Mouse (Mus musculus): ENCODE data around the gene Abcd3. TPM values are rescaled to one million over a fixed set of nuclear protein-coding genes. Genes with fewer than 3 reads are reported as not detected.
A peak's percentile ranks its signal among the peaks of the same experiment; 100 is the strongest.

Abcd3 gene
- total and polyA plus RNA-seq, 2 experiments from 2014 or later, result 53.5 to 85.9 TPM

DNA sequence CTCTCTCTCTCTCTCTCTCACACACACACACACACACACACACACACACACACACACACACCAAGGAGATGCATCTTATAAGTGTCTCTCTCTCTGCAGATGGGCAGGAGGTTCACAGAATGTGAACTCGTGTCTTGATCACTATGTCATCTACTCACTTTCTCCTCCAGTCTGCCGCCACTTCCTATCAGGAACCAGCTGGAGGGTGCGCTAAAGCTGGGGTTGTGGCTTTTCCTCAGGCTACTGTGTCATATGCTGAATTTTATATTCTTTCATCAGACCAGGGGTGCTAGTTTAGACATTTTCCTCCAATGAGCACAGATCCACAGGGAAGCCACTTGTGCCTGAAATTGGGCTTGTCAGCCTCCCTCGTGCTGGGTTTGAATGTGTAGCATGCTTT is 85.4 kb downstream of the Abcd3 start:
- Histone ChIP-seq H3K4me3 (ENCODE audit: low read length) (no peak overlapping the region), H3K9me3 (ENCODE audit: low read length) (no peaks in the 10 kb centered on the region), H3K4me2 (ENCODE audit: low read depth, low read length) (no peak overlapping the region), H3K36me3 (ENCODE audit: insufficient read depth, low read length) (peaks cover 14% of the 10 kb centered on the region; the same call in 1 of the 2 replicates), H3K9ac (replicated peaks; ENCODE audit: low read length) (no peak overlapping the region), H3K4me1 (ENCODE audit: insufficient read depth, low read length) (0 out of 2 replicates have a peak, but pooled peaks cover under 1% of the 10 kb centered on the region), H3K27ac (no peak overlapping the region), H3K27me3 (ENCODE audit: insufficient read depth, low read length) (no peaks in the 10 kb centered on the region)
- WGBS, result 84% methylated on average over 4 of the region's 4 CpGs
- DNase-seq (ENCODE audit: low spot score) (no peak), ATAC-seq (no peak)
- no peak for TF ChIP-seq CTCF (IDR thresholded peaks at IDR 0.05; ENCODE audit: low read depth)

DNA sequence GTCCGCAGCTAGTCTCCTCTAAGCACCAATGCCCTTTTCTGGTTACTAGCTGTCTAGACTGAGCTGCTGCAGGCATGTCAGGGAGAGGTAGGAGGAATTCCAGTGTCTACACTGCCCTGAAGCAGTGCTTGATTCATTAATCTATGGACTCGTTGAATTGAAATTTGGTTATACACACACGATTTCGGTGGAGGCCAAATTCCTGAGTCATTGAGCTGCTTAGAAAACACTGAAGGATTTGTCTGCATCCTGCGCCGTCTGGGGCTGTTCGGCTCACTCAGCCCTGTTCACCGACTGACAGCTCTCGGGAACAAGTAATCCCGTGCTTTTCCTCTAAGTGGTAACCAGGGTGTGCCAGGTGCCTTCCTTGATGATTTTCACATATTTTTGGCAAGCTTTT is 89.5 kb downstream of the Abcd3 start:
- no peak for ATAC-seq
- Histone ChIP-seq H3K4me2 (ENCODE audit: low read depth, low read length) (peak overlapping the region; percentile 79), H3K27me3 (ENCODE audit: insufficient read depth, low read length) (no peaks in the 10 kb centered on the region), H3K36me3 (ENCODE audit: insufficient read depth, low read length) (no peaks in the 10 kb centered on the region), H3K9ac (replicated peaks; ENCODE audit: low read length) (0 out of 2 replicates have a peak overlapping the region, but pooled peaks have one; percentile 9), H3K4me3 (ENCODE audit: low read length) (peak overlapping the region; percentile 47; the same call in 1 of the 2 replicates), H3K4me1 (ENCODE audit: insufficient read depth, low read length) (0 out of 2 replicates have a peak, but pooled peaks cover 9% of the 10 kb centered on the region), H3K27ac (peak overlapping the region; percentile 2; the same call in 1 of the 2 replicates), H3K9me3 (ENCODE audit: low read length) (no peaks in the 10 kb centered on the region)
- WGBS, result 59% methylated on average over 10 of the region's 10 CpGs
- no peak for TF ChIP-seq CTCF (IDR thresholded peaks at IDR 0.05; ENCODE audit: low read depth)
- DNase-seq (ENCODE audit: low spot score), result no peak

DNA sequence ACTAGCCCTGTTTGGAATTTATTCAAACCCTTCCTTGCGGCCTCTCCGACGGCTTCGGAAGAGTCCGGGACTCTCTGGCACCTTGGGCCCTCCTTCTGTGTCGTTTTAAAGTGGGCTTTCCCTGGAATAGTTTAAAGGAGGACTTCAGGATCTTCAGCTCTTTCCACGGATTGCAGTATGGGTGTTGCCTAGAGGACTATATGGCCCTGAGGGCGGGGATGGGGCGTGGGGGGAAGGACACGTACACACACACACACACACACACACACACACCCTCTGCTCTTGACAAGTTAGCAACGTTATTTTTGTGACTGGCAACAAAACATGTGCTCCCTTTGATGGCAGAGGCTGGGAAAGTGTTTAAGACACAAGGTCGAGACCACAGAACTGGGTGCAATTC is 90.5 kb downstream of the Abcd3 start:
- no peak for TF ChIP-seq CTCF (IDR thresholded peaks at IDR 0.05; ENCODE audit: low read depth)
- Histone ChIP-seq H3K9ac (replicated peaks; ENCODE audit: low read length) (peak overlapping the region; percentile 57; the same call in 1 of the 2 replicates), H3K4me3 (ENCODE audit: low read length) (peak overlapping the region; percentile 47), H3K4me2 (ENCODE audit: low read depth, low read length) (peak overlapping the region; percentile 79), H3K36me3 (ENCODE audit: insufficient read depth, low read length) (no peaks in the 10 kb centered on the region), H3K9me3 (ENCODE audit: low read length) (no peaks in the 10 kb centered on the region), H3K27ac (no peak overlapping the region), H3K4me1 (ENCODE audit: insufficient read depth, low read length) (0 out of 2 replicates have a peak, but pooled peaks cover 9% of the 10 kb centered on the region), H3K27me3 (ENCODE audit: insufficient read depth, low read length) (no peaks in the 10 kb centered on the region)
- 32% methylated on average over 12 of the region's 12 CpGs for WGBS
- DNase-seq (ENCODE audit: low spot score) (no peak), ATAC-seq (no peak)

DNA sequence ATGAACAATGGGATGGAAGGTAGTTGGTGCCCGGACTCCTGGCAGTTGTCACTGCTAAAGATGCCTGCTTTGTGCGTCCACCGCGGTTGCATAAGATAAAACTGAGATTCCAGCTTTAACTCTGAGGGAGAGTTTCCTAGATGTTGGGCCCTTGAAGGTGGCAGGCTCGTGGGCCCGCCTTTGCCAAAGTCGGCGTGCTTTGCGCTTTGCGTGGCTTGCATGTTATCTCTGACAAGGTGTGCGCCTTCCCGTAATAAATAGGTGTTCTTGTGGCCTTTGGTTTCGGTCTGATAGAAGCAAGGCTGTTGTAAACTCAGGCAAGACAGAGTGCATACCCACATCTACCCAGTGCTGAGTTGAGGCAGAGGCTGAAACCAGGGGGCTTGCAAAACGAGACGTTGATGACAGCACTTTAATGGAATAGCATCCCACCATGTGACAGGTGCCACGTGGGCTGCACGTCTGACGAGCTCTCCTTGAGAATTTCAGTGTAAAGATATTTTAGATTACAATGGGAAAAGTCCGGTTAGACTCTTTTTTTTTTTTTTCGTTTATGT is 91.1 kb downstream of the Abcd3 start:
- WGBS, result 6% methylated on average over 20 of the region's 20 CpGs
- DNase-seq (ENCODE audit: low spot score) (peak; percentile 60), ATAC-seq (peak; percentile 50)
- Histone ChIP-seq H3K9me3 (ENCODE audit: low read length) (no peaks in the 10 kb centered on the region), H3K4me3 (ENCODE audit: low read length) (peak overlapping the region; percentile 47), H3K27ac (peak overlapping the region; percentile 78), H3K27me3 (ENCODE audit: insufficient read depth, low read length) (no peaks in the 10 kb centered on the region), H3K4me1 (ENCODE audit: insufficient read depth, low read length) (0 out of 2 replicates have a peak, but pooled peaks cover 9% of the 10 kb centered on the region), H3K4me2 (ENCODE audit: low read depth, low read length) (peak overlapping the region; percentile 79), H3K36me3 (ENCODE audit: insufficient read depth, low read length) (no peaks in the 10 kb centered on the region), H3K9ac (replicated peaks; ENCODE audit: low read length) (peak overlapping the region; percentile 57)
- no peak for TF ChIP-seq CTCF (IDR thresholded peaks at IDR 0.05; ENCODE audit: low read depth)

DNA sequence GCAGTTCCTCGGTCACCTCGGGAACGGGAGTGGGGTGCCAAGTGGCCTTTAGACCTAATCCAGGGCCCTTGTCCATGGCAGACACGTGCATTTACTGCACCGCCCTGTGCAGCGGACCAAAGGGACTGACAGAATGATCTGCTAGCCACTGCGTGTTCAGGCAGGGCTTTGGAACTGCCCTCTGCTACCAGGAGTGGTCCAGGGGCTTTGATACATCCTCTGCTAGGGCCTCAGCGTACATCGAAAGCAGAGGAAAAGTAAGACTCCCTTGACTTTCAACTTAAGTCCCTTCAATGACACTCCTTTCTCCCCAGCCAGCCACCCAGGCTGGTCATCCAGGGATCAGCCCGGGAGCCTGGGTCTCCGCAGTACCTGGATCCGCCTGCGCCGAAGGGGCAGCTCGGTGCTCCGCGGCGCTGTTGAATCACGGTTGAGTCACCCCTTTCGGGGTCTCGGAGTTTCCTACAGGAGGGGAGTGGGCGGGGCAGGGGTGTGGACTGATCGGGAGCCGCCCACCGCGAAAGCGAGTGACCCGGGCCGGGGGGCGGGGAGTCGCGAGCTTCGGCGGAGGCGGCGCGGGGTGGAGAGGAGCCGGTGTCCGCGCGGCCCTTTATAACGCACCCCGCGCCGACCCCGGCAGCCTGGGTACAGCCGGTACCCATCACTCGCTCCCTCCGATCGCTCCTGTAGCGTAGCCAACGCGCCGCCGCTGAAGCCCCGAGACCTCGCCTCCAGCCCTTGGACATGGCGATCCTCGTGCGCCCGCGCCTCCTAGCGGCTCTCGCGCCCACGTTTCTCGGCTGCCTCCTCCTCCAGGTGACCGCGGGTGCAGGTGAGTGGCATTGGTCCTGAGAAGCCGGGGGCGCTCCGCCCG is 91.9 kb downstream of the Abcd3 start, which contains the start of gene F3:
F3 (plus strand) TSS at position 567 of the 874 bp plus-strand sequence.
- Histone ChIP-seq H3K9ac (replicated peaks; ENCODE audit: low read length) (peak within 1 kb of the TSS; percentile 57), H3K9me3 (ENCODE audit: low read length) (no peaks in the 10 kb centered on the region), H3K4me1 (ENCODE audit: insufficient read depth, low read length) (0 out of 2 replicates have a peak, but pooled peaks cover 9% of the 10 kb centered on the region), H3K4me2 (ENCODE audit: low read depth, low read length) (peak within 1 kb of the TSS; percentile 79), H3K27me3 (ENCODE audit: insufficient read depth, low read length) (no peaks in the 10 kb centered on the region), H3K4me3 (ENCODE audit: low read length) (peak within 1 kb of the TSS; percentile 47), H3K27ac (peak within 1 kb of the TSS; percentile 78), H3K36me3 (ENCODE audit: insufficient read depth, low read length) (no peaks in the 10 kb centered on the region)
- DNase-seq (ENCODE audit: low spot score) (peak; percentile 86), ATAC-seq (peak; percentile 89)
- peak; percentile 79 for TF ChIP-seq CTCF (IDR thresholded peaks at IDR 0.05; ENCODE audit: low read depth)
- WGBS, result under 1% methylated on average over 73 of the region's 73 CpGs

DNA sequence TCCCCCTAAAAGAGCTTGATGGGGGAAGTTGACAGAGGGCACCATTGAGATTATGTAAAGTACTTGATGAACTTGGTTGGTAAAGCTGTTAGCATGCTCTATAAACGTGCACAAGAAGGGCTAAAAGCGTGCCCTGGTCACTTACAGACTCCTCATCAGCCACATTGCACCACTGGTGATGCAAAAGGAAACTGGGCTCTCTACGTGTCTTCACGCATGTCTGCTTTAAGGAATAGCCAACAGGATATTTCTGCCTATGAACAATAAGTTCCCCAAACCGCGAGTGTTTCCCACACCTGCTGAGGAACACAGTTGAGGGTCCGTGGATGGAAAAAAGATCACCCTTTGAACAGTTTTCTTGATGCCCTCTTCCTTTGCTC is 93.4 kb downstream of the Abcd3 start:
- H3K9ac ChIP-seq (replicated peaks; ENCODE audit: low read length), result no peak overlapping the region
- no peaks in the 10 kb centered on the region for H3K9me3 ChIP-seq (ENCODE audit: low read length)
- H3K4me1 ChIP-seq (ENCODE audit: insufficient read depth, low read length), result 0 out of 2 replicates have a peak, but pooled peaks cover 9% of the 10 kb centered on the region
- no peaks in the 10 kb centered on the region for H3K27me3 ChIP-seq (ENCODE audit: insufficient read depth, low read length)
- peak overlapping the region; percentile 69; the same call in 1 of the 2 replicates for H3K27ac ChIP-seq
- no peaks in the 10 kb centered on the region for H3K36me3 ChIP-seq (ENCODE audit: insufficient read depth, low read length)
- WGBS, result 55% methylated on average over 7 of the region's 7 CpGs
- no peak overlapping the region for H3K4me2 ChIP-seq (ENCODE audit: low read depth, low read length)
- DNase-seq (ENCODE audit: low spot score) (no peak), ATAC-seq (no peak)
- no peak for TF ChIP-seq CTCF (IDR thresholded peaks at IDR 0.05; ENCODE audit: low read depth)
- no peak overlapping the region for H3K4me3 ChIP-seq (ENCODE audit: low read length)
